Mouse (Mus musculus) urinary bladder, postnatal 4 days (tissue): ENCODE results near the gene Gm1113.

Experiments
- DNase-seq, 2 experiments: peaks; one replicate each; pipeline ENCODE4 v3.0.0; 2021 to 2022; ENCODE audit warnings: low spot score in 2 of 2

The Gm1113 gene

DNA sequence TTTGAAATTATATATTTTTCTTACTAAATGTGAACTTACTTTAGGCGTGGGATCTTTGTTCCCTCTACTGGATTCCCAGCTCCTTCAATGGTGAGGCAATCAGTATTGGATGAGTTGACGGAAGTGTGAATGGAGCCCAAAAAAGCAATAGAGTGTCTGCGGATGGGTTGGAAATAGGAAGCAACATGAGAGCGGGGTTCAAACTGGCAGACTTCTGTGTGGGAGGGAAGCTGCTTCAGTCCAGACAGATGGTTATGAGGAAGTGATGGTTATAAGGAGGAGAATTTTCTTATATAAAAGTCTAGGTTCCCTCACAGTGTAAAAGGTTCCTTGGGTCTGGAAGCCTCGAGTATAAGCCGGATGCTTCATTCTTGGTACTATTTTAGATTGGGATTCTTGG is 38.6 kb downstream of the Gm1113 start:
- no peak for DNase-seq

DNA sequence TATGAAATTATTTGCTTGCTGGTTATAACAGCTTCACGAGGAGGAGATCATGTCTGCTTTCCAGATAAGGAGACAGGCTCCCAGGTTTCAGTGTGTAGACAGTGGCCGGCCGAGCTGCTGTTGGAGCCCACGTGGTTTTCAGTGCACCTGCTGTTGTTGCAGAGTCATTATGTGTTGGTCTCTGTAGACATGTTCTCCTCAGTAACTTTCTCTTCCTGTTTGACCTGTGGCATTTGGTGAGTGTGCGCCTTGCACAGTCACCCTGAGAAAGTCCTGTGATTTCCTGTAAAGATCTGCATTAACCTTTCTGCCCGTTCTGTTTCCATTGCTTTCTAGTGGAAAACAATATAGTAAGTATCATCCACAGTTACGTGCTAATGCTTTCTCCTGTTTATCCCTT is 42.7 kb downstream of the Gm1113 start:
- no peak for DNase-seq

DNA sequence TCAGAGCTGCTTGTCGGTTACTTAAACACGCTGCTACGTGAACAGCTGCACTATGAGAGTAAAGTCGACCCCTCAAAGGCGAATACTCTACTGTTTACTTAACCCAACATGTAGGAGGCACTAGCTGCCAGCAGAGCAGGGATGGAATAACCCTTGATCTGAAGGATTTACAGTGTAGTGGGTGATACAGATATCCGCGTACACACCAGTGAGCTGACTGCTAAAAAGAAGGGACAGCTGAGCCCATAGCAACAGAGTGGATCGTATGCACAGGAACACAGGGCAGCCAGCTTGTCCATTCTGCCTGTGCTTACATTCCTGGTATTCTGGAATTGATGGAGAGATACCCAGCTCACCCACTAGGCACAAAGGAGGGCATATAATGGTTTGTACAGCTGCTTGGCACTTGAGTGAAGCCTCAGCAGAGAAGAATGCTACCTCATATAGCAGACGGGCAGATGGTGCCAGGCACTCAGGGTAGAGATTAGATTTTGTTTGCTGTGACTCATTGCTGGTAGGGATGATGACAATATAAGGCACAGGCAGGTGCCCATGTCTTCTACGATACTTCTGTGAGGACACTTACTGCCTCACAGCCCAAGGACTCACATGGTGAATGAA is 43.9 kb downstream of the Gm1113 start:
- no peak for DNase-seq

DNA sequence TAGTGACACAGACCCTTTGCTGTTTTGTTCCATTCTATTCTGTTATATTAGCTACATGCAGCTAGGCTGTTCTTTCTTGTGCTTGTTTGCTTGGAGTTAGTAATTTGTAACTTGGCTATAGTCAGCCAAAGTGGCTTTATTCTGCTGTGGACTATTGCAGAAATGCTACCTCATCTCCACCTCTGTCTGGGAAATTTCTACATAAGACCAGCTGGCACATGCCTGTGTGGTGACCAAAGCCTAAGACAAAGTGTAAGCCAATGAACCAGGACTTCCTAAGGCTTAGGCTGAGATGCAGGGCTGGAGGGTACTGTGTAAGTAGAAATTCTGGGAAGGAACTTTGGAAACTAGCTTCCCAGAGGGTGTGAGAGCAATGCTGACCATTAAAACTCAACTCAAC is 49.2 kb downstream of the Gm1113 start:
- DNase-seq: no peak

DNA sequence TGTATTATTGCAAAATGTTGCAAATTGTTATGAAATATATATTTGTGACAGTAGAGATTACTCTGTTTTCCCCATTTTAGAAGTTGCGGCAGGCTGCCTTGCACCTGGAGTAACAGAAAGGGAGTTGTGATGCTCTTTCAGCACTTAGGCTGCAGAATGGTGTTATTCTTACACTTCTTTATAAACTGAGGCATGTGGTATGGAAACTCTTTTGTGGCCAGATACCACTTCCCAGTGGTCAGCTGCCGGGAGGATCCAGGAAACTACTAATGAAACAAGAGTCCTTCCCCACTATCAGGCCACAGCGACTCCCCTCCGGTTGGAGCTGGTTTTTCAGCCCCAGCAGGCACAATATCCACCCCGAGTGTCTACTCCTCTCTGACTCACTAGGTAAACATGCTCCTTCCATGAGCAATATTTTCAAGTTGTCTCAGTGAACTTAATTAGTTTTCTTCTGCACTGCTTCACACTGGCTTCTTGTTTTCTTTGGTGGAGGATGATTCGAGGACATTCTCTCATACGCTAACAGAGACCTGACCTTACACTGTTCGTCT is 50.7 kb downstream of the Gm1113 start:
- peak in 1 of 2 experiments; percentile 27 for DNase-seq

DNA sequence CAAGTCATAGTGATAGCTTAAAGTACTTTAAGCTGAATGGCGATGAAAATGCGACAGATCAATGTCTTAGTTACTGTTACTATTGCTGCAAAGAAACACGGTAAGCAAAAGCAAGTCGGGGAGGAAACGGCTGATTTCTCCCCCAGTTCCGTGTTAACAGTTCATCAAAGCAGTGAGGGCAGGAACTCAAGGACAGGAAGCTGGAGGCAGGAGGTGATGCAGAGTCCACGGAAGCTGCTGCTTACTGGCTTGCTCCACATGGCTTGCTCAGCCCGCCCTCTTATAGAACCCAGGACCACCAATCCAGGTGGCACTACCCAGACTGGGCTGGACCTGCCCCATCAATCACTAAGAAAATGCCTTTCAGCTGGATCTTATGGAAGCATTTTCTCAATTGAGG is 58.5 kb downstream of the Gm1113 start:
- DNase-seq: no peak
